Mouse (Mus musculus) c-Kit-positive CD71-negative TER-119-negative erythroid progenitor cells, embryonic 14.5 days (primary cell): ENCODE measurements at regions not wholly inside any gene's neighbourhood (a gene's known extent, or its start where the extent isn't known, plus 50 kb on each side); places are given as distances from the start of the nearest gene placed in this dataset.

ENCODE experiments used
- DNase-seq: peaks from one replicate; pipeline ENCODE4 v3.0.0-alpha.2; 2013; ENCODE audit warnings: low read depth

- no peak for DNase-seq
These were observed 370.2 kb upstream of the Dach1 start for GRCm38 (mm10) chr14:98539792-98540191.

- DNase-seq: no peak
These were observed 368.7 kb upstream of the Dach1 start for GRCm38 (mm10) chr14:98538267-98538666.

DNA sequence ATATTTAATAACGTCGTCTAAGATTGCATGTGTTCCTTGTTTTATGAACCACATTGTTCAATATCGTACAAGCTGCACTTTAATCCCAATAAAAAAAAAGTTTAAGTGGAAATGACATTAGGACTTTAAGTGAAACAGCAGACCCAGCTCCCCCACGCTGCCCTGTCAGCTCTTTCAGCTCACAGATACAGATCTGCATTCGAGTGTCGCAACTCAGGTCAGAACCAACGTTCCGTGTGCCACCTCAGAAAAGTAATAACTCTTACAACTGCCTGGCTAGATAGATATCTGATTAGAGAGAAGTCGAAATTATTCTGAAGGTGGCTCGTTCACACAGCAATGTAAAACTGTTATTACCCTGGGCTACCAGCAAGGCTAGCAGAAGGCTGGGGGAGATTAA is 364.0 kb upstream of the Dach1 start:
- no peak for DNase-seq

DNA sequence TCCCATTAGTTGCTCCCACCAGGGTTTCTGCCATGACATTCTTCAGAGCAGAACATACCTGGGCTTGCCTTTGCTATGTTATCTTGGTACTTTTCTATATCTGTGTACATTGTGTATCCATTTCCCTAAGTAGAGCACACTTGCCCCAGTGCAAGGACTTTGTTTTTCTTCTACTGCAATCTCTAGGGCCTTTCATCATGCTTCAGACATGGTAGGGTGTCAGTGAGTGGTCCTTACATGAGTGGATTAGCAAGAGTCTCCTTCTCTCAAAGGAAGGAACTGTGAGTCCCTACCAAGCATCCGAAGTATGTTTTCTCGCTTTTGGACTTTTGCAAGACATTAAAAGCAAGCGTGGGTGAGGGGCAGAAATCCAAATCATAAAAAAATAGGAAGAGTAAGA is 351.4 kb upstream of the Dach1 start:
- DNase-seq: no peak

- DNase-seq: no peak
These were observed 335.8 kb upstream of the Dach1 start for GRCm38 (mm10) chr14:98505321-98505720.

DNA sequence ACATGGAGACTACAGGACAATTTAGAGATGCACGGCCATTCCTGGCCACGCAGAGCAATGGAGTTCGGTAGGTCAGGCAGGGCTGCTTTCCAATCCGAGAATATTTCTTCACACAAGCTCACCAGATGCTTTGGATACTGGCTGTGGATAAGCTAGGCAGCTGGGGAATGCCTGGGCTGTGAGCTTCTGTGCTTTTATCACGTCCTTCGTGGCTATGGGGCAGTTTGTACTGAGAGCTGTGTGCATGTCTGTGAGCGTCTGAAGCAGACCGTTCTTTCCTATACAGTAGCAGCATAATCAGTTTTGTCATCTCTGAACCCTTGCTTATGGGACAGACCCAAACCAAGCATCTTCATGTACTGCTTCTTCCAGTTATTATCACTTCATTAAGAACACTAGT is 307.9 kb upstream of the Dach1 start:
- DNase-seq: no peak

DNA sequence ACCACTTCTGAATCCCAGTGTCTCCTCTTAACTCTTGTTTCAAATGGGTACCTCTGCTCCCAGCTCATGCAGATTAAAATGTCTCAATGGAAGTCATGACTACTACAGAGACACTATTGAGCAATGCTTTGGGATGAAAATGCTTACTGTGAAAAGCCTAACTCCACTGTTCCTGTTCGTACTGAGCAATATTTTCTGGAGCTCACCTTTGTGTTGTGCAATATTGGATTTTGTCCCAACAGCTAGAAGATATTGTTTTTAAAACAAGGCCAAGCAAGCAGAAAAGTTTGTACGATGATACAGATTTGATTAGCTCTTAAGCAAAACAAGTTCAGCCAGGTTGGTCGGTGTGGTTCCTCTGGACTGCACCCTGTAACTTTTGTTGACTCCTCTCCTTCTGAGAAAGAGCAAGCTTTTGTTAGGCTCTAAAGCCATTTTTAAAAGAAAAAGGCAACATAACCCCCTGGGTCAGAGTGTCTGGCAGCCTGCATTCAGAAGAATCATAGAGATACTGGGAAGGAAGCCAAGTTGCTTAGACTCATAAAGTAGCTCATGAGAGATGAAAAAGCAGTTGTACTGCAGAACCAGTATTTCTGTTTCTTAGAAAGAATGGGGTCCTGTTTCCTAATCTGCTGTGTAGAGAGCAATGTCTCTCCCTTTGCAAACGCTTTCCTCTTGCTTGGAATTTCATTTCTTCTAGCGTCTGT is 302.4 kb upstream of the Dach1 start:
- no peak for DNase-seq

DNA sequence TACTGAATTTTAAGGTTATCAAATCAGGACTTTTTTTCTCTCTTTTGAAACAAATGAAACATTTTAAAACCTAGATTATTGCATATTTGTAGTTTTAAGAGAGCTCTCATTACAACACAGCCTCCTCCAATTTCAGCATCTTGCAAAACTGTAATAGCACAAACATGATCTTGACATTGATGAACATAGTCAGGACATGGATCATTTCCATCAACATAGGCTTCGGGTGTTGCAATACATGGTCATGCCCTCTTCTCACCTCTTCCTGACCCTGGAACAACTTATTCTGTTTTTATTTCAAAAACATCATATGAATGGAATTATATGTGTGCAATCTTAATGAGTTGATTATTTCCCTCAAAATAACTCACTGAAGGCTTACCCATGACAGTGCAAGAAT is 284.9 kb upstream of the Dach1 start:
- DNase-seq: no peak

- DNase-seq: no peak
These were observed 282.6 kb upstream of the Dach1 start for GRCm38 (mm10) chr14:98452191-98452590.

DNA sequence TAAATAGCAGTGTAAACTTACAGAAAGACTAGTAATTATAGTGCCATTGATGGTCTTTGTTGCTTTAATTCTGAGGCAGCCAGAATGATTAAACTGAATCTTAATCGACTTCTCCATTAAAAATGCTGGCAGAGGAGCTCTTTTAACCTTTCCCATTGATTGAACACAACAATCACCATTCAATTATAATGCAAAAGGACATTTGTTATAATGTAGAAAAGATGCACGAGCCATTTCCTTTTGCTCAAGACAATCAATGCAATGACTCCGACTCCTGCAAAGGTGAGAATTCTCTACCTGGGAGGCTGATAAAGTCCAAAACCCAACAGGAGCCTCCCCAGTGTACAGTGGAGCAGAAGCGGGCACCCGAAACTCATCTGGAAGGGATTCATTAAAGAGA is 280.0 kb upstream of the Dach1 start:
- DNase-seq: no peak

DNA sequence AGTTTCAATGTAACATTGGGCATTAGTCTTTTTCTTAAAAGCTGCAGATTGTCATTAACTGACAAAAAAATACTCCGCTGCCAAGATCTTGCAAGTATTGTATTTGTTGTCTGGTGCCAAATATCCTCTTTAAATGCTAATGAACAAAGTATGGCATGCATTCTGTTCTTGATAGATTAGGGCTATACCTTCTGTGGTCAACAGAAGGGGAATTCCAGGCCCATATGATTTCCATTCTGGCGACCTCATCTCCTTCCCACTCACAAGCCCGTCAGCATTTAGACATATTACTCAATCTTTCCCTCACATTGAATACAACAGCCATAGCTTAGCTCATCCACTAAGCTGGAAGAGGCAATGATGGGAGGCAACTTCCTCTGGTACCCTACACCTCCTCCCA is 272.8 kb upstream of the Dach1 start:
- DNase-seq: no peak

DNA sequence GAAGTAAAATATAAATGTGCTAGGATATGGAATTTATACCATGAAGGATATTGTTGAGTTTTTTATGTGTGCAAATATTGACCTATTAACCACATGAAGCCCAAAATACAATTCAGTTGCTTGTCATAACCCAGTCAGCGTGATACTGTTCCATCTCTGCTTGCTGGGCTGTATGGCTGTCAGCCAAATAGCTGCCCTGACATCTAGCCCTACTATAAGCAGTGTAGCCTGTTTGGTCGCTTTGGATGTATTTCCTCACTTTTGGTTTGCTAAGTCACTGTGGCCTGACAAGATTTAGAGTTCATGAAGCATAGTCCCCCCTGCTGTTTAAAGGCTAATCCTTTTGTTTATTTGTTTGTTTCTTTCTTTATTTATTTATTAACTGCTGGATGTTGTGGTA is 272.4 kb upstream of the Dach1 start:
- no peak for DNase-seq

GRCm38 (mm10) chr14:98431959-98432358 is 262.4 kb upstream of the Dach1 start:
- DNase-seq: no peak

DNA sequence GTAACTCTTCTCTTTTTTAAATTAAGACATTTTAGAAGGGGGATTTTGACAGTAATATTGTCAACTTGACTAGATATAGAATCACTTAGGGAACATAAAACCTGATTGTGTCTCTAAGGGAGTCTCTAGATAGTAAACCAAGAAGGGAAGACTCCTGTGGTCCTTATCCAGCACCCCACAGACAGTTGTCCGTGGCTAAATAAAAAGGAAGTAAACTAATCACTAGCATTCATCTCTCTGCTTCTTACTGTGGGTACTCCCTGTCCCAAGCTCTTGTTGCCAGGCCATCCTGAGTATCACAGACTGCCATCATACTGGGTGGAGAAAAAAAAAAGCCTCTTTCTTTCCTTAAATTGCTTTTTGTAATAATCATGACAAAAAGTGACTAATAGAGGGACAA is 248.2 kb upstream of the Dach1 start:
- no peak for DNase-seq

DNA sequence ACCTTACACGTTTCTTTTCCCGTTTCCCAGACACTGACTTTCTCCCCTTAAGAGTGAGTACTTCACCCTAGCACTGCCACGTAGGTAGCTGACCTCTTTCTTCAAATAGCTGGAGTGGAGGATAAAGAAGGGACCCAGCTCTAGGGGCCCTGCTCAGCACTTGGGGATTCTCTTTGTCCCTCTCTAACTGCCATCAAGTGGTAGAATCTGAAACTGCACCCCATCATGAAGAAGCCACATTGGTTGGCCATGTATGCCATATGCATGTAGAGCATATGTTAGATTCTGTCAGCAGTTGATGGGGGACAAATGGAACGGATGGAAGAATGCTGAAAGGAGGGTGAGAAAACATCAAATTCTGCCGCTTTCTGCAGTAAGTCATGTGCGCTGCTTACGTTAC is 244.6 kb upstream of the Dach1 start:
- DNase-seq: peak; percentile 1

- DNase-seq: no peak
These were observed 236.5 kb upstream of the Dach1 start for GRCm38 (mm10) chr14:98405936-98406635.

- DNase-seq: no peak
These were observed 234.5 kb upstream of the Dach1 start for GRCm38 (mm10) chr14:98404026-98404425.

- no peak for DNase-seq
These were observed 218.3 kb upstream of the Dach1 start for GRCm38 (mm10) chr14:98387871-98388270.
